Mouse (Mus musculus): Measurements from ENCODE around the gene Btbd35f30.
"Not testable (repeated sequence)": the region's sequence is repeated elsewhere in the genome, so short reads cannot be mapped to it uniquely, and the experiment has no call there.

Gene Btbd35f30

DNA sequence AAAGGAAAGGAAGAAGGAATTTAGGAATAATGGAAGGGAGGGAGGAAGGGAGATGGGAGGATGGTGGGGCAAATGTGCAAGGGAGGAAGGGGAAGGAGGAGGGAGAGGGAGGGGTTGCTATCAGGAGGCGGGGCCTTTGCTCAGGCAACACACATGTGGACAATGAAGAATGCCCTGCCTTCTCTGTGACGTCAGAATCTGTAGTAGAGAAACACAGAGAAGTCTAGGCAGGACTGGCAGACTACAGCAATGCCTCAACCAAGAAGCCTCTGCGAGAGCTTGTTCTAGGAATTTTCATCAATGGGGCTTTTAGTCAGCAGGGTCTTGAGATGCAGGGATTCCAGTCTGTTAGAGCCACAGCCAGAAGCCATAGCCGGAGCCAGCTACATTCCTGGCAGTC is at the start of gene Btbd35f30:
Gene Btbd35f30, plus strand, starts transcription at position 301 of the 400 bp plus-strand sequence.
- not testable (repeated sequence) for DNase-seq (ENCODE audit: low spot score in 2 of 2)

DNA sequence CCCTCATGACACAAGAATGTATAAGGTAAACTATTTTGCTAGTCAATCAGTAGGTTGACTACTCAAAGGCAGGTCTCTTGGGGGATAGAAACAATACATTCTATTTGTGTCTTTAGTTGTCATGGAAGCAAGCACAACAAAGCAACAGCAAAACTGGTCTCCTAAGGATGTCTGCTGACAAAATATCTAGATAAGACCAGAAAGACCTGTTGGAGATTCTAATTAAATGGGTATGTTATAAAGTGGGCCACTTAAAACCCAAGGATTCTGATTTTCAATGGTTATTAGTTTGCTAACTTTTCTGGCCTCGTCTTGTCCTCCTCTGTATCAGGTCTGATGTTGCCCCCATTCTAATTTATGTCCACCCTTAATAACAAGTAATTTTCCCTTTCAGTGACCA is 47.0 kb downstream of the Btbd35f30 start, which contains the start of gene Gm21789:
Gene Gm21789, plus strand, starts transcription at position 301 of the 400 bp plus-strand sequence.
- not testable (repeated sequence) for DNase-seq (ENCODE audit: low spot score in 2 of 2)

Data from right cerebral cortex, postnatal 10 days (tissue).